Mouse (Mus musculus) cerebral cortex, adult 2 months (tissue): Measurements from ENCODE around the gene Vmn1r26.

Experiments
- WGBS: fragments of 180-500 bp; shearing (Covaris S2); methylation state at CpG from one replicate; pipeline ENCODE4 v1.1.7; 2018; 5-methylcytosine and 5-hydroxymethylcytosine counted together

Vmn1r26 gene

DNA sequence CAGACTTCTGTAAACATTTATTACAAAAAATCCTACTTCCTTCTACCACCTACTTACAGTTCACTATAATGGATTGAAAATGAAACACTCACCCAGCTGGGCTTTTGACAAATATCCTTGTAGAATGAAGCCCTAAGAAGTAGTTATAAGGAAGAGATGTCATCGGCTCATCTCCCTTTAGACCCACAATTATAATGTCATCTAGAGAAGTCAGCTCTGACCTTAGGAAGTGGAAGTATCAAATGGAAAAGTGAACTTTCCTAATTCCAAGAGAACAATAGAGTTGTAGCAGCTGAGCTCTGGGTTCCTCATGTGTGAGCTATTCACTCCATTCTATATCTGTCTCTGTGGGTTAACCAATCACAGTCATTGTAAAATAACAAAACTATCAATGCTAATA lies at the start of gene Vmn1r26:
Gene Vmn1r26, minus strand, starts transcription at position 101 of the 400 bp plus-strand sequence.
- WGBS: 95% methylated on average over 1 of the region's 1 CpGs

DNA sequence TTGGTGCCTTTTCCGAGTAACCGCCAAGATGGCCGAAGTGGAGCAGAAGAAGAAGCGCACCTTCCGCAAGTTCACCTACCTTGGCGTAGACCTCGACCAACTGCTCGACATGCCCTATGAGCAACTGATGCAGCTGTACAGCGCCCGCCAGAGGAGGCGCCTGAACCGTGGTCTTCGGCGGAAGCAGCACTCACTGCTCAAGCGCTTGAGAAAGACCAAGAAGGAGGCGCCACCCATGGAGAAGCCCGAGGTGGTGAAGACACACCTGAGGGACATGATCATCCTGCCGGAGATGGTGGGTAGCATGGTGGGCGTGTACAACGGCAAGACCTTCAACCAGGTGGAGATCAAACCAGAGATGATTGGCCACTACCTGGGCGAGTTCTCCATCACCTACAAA lies 2.5 kb upstream of the Vmn1r26 start:
- 90% methylated on average over 21 of the region's 21 CpGs for WGBS

DNA sequence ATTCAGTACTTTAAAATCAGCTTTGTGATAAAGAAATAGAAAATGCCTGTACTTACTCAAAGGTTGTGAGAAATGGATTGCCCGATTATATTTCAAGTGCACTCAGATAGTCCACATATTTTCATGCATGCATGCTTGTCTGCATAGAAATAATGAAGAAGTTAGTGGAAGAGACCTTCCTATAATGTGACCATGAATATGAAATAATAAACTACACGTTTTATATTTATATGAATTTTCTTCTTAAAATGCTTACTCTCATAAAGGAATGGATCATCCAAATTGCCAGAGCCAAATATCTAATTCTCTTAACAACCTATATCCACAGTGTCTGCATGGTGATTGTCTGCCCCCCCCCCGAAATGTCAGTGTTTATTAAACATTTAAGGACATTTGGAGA lies 34.2 kb downstream of the Vmn1r26 start, which contains the start of gene Vmn1r25:
Gene Vmn1r25, minus strand, starts transcription at position 101 of the 400 bp plus-strand sequence.
- WGBS: 71% methylated on average over 3 of the region's 3 CpGs

DNA sequence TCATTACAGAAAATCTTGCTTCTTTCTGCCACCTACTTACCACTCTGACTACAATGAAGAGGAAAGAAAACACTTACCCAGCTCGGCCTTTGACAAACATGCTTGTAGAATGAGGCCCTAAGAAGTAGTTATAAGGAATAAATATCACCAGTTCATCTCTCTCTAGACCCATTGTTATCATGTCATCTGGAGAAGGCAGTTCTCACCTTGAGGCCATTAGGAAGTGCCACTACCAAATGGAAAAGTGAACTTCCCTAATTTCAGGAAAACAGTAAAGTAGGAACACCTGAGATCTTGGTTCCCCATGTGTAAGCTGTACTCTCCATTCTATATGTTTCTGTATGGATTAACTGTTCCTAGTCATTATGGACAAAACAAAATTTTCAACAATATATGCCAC lies 53.6 kb downstream of the Vmn1r26 start, which contains the start of gene Vmn1r24:
Gene Vmn1r24, minus strand, starts transcription at position 101 of the 400 bp plus-strand sequence.
- WGBS: 85% methylated on average over 1 of the region's 1 CpGs
